Mouse (Mus musculus) heart, postnatal 0 days (tissue): Measurements from ENCODE around the gene Aldh1b1.

Experiments
- CTCF ChIP-seq: IDR thresholded peaks from 2 replicates; pipeline ENCODE4 v1.5.1; 2016; ENCODE audit warnings: antibody characterized with exemption, control low read depth, low read depth
- EP300 ChIP-seq: IDR thresholded peaks from 2 replicates; pipeline ENCODE4 v1.6.1; 2016; ENCODE audit warnings: antibody characterized with exemption, low read depth

DNA sequence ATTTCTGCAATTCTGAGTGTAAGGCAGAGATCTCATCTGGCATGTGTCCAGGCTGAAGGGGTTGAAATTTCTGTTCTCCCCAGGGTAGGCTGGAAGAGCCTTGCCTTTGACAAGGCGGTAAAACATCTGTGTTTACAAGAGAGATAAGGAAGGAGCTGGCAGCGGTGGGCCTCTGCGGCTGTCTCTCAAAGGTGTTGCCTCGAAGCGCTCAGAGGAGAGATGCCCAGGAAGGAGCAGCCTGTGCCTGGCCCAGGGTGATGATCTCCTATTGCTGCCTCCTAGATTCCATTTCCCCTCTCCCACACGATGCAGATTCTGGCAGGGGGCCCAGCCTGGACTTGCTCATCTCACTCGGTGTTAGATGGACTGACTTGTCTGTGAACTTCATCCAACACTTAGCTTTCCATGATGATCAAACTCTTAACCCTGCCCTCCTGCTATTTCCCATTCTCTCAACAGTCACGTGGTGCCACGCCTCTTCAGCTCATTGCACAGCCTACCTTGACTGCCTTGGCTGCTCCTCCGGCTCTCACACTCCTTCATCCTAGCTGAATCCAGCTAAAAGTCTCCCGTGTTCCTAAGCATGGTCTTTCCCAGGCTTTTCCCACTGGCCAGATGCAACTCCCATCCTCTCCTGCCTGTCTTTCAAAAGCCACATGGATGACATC is 30.8 kb upstream of the Aldh1b1 start:
- TF ChIP-seq CTCF, result no peak
- TF ChIP-seq EP300, result no peak
